Mouse (Mus musculus): ENCODE measurements around the gene Ube3a.

DNA sequence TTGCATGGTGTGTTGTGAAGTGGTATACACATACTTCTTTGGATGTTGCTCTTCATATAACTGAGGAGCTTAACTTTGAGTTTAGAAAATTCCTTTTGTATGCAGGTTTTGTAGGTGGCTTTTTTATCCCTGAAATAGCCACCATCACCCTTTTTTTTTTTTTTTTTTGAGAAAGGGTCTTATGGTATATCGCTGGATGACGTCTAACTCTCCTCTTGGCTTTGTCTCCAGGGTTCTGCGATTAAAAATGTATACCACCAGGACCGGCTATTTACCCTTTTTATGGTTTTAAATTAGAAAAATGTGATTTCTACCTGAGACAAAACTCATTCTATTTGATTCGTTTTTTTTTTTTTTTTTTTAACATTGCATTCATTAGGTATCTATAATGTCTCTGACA lies 2.2 kb downstream of the Ube3a start:
- no peak for TF ChIP-seq TAL1 (IDR thresholded peaks at IDR 0.05; ENCODE audit: low read length)
- no peak for TF ChIP-seq GATA1 (IDR thresholded peaks at IDR 0.05; ENCODE audit: low read length)

Measured in erythroblast, embryonic 14.5 days (primary cell).